Mouse (Mus musculus) limb, embryonic 14.5 days (tissue): ENCODE measurements around the gene Gale. TPM values are rescaled to one million over a fixed set of nuclear protein-coding genes. Genes with fewer than 3 reads are reported as not detected.
"Not testable (repeated sequence)": the region's sequence is repeated elsewhere in the genome, so short reads cannot be mapped to it uniquely, and the experiment has no call there.

ENCODE experiments used
- ATAC-seq: fragments of 200-750 bp; cut with Nextera tagmentation; 2 replicates; pipeline ENCODE4 v1.8.0; 2017; ENCODE audit warnings: low read depth, moderate number of reproducible peaks, moderate TSS enrichment; ENCODE audit not compliant: low FRiP score
- DNase-seq: peaks from one replicate; pipeline ENCODE4 v3.0.0-alpha.2; 2015; ENCODE audit warnings: low spot score
- H3K27ac ChIP-seq: fragments of 300-500 bp; sonication (generic); replicated peaks from 2 replicates; pipeline ENCODE4 v1.5.1; 2014; ENCODE audit warnings: low read depth, mild to moderate bottlenecking, low read length, moderate library complexity, mixed read lengths
- H3K27me3 ChIP-seq: fragments of 300-500 bp; sonication (generic); 2 replicates; pipeline ENCODE4 v1.6.1; 2014; ENCODE audit warnings: low read length, mixed read lengths; ENCODE audit not compliant: control insufficient read depth, insufficient read depth
- H3K36me3 ChIP-seq: fragments of 300-500 bp; sonication (generic); 2 replicates; pipeline ENCODE4 v1.6.1; 2014; ENCODE audit warnings: mild to moderate bottlenecking, low read length, moderate library complexity, mixed read lengths; ENCODE audit not compliant: control insufficient read depth, insufficient read depth
- H3K4me1 ChIP-seq: fragments of 300-500 bp; sonication (generic); 2 replicates; pipeline ENCODE4 v1.6.1; 2014; ENCODE audit warnings: antibody characterized with exemption, low read length, mixed read lengths; ENCODE audit not compliant: control insufficient read depth, insufficient read depth
- H3K4me2 ChIP-seq: fragments of 300-500 bp; sonication (generic); replicated peaks from 2 replicates; pipeline ENCODE4 v1.6.1; 2014; ENCODE audit warnings: low read depth, mild to moderate bottlenecking, low read length, moderate library complexity; ENCODE audit not compliant: severe bottlenecking
- H3K4me3 ChIP-seq: fragments of 300-500 bp; sonication (generic); replicated peaks from 2 replicates; pipeline ENCODE4 v1.5.1; 2014; ENCODE audit warnings: low read length
- H3K9ac ChIP-seq: fragments of 300-500 bp; sonication (generic); 2 replicates; pipeline ENCODE4 v1.6.1; 2014; ENCODE audit warnings: mild to moderate bottlenecking, low read depth, low read length, moderate library complexity; ENCODE audit not compliant: severe bottlenecking
- H3K9me3 ChIP-seq: fragments of 300-500 bp; sonication (generic); 2 replicates; pipeline ENCODE4 v1.6.1; 2016; ENCODE audit warnings: low read length; ENCODE audit not compliant: control insufficient read depth
- POLR2A ChIP-seq: fragments of 200-500 bp; IDR thresholded peaks from 2 replicates; pipeline ENCODE4 v1.8.0; 2012; ENCODE audit warnings: inconsistent platforms, mild to moderate bottlenecking, moderate library complexity, borderline replicate concordance; ENCODE audit not compliant: insufficient read depth, insufficient read length; ENCODE audit errors: extremely low read depth
- whole genome bisulfite sequencing: fragments of 180-500 bp; shearing (Covaris S2); extraction: QIAGEN DNeasy Blood & Tissue Kit; methylation state at CpG from one replicate; pipeline ENCODE4 v1.1.7; 2014; 5-methylcytosine and 5-hydroxymethylcytosine counted together
- polyA plus RNA-seq, 2 experiments: library from polyadenylated mRNA; depleted of rRNA in 1 of 2; stranded (reverse) in 1 of 2; unstranded in 1 of 2; fragments of >200 nt; fragmentation: Nextera tagmentation in 1 of 2; extraction: Ambion mirVana in 1 of 2; gene quantifications; 2 replicates each; pipeline versions ENCODE4 v1.2.1 to v1.2.3; 2012 to 2014

Gene Gale
- polyA plus RNA-seq, 2 experiments = 59.3 to 83.7 TPM

DNA sequence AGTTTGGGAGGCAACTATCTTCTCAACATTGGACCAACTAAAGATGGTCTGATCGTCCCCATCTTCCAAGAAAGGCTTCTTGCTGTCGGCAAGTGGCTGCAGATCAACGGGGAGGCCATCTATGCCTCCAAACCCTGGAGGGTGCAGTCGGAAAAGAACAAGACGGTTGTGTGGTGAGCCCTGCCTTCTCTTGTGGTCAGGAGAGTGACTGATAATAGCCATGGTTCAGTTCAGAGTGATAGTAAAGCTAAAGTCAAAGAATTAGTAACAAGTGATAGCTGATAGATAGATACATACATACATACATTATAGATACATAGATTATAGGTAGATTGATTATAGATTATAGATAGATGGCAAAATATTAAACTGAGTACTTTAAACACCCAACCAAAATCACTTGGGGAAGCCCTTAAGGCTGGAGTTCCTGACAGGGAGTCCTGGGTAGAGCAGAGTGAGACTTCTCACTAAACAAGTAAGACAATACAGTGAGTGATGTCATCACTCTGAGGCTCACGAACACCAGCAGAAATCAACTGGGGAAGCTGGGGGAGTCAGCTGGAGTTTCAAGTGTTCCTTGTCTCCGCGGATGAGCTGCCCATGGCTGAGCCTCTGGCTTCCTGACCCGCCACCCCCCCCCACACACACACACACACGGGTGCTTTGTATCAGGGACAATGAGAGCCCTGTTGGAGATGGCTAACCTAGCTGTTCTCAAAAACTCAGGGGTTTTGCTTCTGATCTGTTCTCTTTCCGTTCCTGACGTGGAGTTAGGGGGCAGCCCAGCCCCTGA is 28.6 kb upstream of the Gale start:
- Histone ChIP-seq H3K36me3 (peaks cover 54% of the 10 kb centered on the region), H3K9me3 (no peaks in the 10 kb centered on the region), H3K4me3 (no peak overlapping the region), H3K27ac (no peak overlapping the region), H3K4me1 (no peaks in the 10 kb centered on the region), H3K27me3 (no peaks in the 10 kb centered on the region), H3K9ac (no peak overlapping the region), H3K4me2 (no peak overlapping the region)
- no peak for TF ChIP-seq POLR2A
- ATAC-seq (no peak), DNase-seq (no peak)
- 77% methylated on average over 12 of the region's 12 CpGs for WGBS

DNA sequence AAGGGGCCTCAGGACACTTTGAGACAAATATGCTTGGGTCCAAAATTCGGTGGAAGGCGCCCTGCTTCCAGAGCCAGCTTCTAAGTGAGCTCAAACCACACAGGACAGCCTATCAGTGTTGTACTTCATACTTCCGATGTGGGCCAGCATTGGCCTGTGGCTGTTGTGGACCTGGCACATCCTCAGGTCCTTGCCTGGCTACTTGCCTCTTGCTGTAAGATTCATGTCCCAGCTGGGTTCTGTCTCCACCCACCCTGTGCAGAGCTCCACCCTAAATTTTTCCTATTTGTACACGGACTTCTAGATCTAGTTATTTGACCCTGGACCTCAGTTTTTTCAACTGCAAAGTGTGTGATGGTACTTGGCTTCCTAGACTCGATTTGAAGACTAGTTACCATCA is 28.0 kb upstream of the Gale start:
- no peaks in the 10 kb centered on the region for H3K9me3 ChIP-seq
- 79% methylated on average over 5 of the region's 5 CpGs for WGBS
- no peak for ATAC-seq
- DNase-seq = no peak
- H3K4me1 ChIP-seq = no peaks in the 10 kb centered on the region
- H3K9ac ChIP-seq = no peak overlapping the region
- no peaks in the 10 kb centered on the region for H3K27me3 ChIP-seq
- peaks cover 53% of the 10 kb centered on the region for H3K36me3 ChIP-seq
- no peak overlapping the region for H3K4me3 ChIP-seq
- TF ChIP-seq POLR2A = no peak
- no peak overlapping the region for H3K27ac ChIP-seq
- H3K4me2 ChIP-seq = no peak overlapping the region

DNA sequence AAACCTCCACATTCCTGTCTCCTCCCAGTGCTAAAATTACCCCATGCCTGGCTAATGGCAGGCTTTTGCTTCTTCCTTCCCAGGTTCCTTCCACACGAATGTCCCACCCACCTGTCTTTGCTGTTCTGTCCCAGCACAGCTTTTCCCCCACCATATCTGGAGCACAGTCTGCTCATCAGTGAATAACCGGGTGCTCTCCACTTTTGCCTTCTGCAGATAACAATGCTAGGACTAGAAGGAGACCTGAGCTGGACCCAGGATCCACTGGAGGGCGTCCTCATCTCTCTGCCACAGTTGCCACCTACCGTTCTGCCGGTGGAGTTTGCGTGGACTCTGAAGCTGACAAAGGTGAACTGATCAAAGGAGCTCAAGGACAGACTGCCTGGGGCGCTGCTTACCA is 24.7 kb upstream of the Gale start:
- H3K4me2 ChIP-seq = no peak overlapping the region
- no peak for TF ChIP-seq POLR2A
- no peak overlapping the region for H3K27ac ChIP-seq
- 76% methylated on average over 7 of the region's 7 CpGs for WGBS
- no peak overlapping the region for H3K4me3 ChIP-seq
- no peaks in the 10 kb centered on the region for H3K4me1 ChIP-seq
- no peak for DNase-seq
- H3K9ac ChIP-seq = no peak overlapping the region
- H3K36me3 ChIP-seq = peaks cover 40% of the 10 kb centered on the region
- no peaks in the 10 kb centered on the region for H3K9me3 ChIP-seq
- ATAC-seq = no peak
- H3K27me3 ChIP-seq = no peaks in the 10 kb centered on the region

DNA sequence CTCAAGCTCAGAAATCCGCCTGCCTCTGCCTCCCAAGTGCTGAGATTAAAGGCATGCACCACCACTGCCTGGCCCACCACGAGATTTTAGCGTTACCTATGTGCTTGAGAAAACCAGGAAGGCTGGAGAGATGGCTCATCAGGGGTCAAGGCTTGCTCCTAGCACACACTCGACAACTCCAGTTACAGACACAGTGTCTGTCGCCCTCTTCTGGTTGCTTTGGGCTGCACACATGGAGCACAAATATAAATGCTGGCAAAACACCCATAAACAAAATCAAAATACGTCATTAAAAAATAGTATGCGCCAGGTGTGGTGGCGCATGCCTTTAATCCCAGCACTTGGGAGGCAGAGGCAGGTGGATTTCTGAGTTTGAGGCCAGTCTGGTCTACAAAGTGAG is 22.5 kb upstream of the Gale start:
- H3K4me1 ChIP-seq, H3K9me3 ChIP-seq, H3K27me3 ChIP-seq, H3K27ac ChIP-seq, H3K4me3 ChIP-seq, ATAC-seq, H3K4me2 ChIP-seq, DNase-seq, H3K9ac ChIP-seq: not testable (repeated sequence)
- H3K36me3 ChIP-seq = peaks cover 32% of the 10 kb centered on the region
- WGBS = 88% methylated on average over 8 of the region's 8 CpGs

DNA sequence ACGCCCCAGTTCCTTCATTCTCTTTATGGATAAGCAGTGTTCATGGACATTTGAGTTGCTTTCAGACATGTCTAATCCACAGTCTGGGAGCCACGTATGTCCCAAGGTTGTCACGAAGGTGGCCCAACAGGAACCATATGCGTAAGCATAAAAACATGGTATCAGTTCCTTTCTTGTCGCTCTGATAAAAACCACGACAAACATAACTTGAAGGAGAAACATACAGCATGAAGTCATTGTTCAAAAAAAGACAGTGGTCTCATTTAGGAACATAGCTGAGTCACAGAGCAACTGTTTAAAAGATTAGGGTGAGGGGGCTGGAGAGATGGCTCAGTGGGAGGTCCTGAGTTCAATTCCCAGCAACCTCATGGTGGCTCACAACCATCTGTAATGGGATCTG is 21.3 kb upstream of the Gale start:
- no peak overlapping the region for H3K4me3 ChIP-seq
- H3K36me3 ChIP-seq = peaks cover 27% of the 10 kb centered on the region
- no peaks in the 10 kb centered on the region for H3K9me3 ChIP-seq
- H3K4me2 ChIP-seq = no peak overlapping the region
- 90% methylated on average over 6 of the region's 6 CpGs for WGBS
- H3K4me1 ChIP-seq = peaks cover 3% of the 10 kb centered on the region; the same call in 1 of the 2 replicates
- no peak for ATAC-seq
- no peak for DNase-seq
- no peak overlapping the region for H3K9ac ChIP-seq
- H3K27ac ChIP-seq = no peak overlapping the region
- TF ChIP-seq POLR2A = no peak
- no peaks in the 10 kb centered on the region for H3K27me3 ChIP-seq

DNA sequence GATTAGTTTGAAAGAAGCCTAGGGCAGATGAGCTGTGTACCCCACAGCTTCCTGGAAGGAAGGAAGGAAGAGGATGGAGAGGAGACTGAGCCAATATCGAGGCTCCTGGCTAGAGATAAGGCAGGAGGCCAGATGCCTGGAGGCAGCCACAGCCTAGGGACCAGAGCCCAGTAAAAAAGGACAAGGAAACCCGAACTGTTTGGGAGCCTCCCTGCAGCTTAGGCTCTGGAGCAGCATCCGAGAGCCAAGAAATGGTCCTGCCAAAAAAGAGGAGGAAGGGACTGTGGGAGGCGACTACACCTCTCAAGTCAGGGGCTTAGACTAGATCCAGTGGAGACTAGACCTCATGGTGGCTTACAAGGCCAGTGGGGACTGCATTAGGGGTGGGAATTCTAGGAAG is 20.1 kb upstream of the Gale start:
- Histone ChIP-seq H3K9ac (no peak overlapping the region), H3K4me3 (no peak overlapping the region), H3K27ac (no peak overlapping the region), H3K9me3 (no peaks in the 10 kb centered on the region), H3K4me1 (peaks cover 9% of the 10 kb centered on the region; the same call in 1 of the 2 replicates), H3K36me3 (peaks cover 17% of the 10 kb centered on the region), H3K4me2 (no peak overlapping the region), H3K27me3 (no peaks in the 10 kb centered on the region)
- 54% methylated on average over 4 of the region's 4 CpGs for WGBS
- no peak for TF ChIP-seq POLR2A
- no peak for ATAC-seq
- DNase-seq = no peak
